Mouse (Mus musculus): ENCODE results near the gene Eipr1.

DNA sequence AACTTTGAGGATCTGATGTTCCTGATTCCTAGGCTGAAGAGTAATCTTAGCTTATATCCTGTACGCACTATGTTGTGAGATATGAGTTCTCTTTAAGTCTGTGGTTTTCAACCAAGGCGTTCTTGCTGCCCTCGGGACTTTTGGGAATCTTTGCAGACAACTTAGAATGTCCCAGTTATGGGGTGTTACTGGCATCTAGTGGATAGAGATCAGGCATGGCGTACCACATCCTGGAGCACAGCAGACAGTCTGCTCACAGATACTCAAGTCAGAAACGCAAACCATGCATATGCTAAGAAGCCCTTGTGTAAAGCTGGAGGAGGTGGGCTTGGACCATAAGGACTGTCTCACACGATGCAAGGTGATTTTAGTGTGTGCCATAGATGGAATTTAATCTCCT lies 136.1 kb downstream of the Eipr1 start:
- TF ChIP-seq CTCF (IDR thresholded peaks at IDR 0.05; ENCODE audit: extremely low read depth, insufficient read depth, insufficient read length, insufficient replicate concordance) (no peak), POLR2A (IDR thresholded peaks at IDR 0.05; ENCODE audit: low read depth, low read length) (no peak)
